Mouse (Mus musculus): ENCODE measurements around the gene Ctdsp2. TPM values are rescaled to one million over a fixed set of nuclear protein-coding genes. Genes with fewer than 3 reads are reported as not detected.

Gene Ctdsp2
- total RNA-seq (2021): 100 to 1,000 TPM; 108 to 115 TPM
- long read RNA-seq, full-length matches to known transcripts: 32 of 49 reads
- long read RNA-seq, partial matches to known transcripts: 3 of 49 reads
- long read RNA-seq, other reads (novel, unspliced or antisense): 14 of 49 reads

DNA sequence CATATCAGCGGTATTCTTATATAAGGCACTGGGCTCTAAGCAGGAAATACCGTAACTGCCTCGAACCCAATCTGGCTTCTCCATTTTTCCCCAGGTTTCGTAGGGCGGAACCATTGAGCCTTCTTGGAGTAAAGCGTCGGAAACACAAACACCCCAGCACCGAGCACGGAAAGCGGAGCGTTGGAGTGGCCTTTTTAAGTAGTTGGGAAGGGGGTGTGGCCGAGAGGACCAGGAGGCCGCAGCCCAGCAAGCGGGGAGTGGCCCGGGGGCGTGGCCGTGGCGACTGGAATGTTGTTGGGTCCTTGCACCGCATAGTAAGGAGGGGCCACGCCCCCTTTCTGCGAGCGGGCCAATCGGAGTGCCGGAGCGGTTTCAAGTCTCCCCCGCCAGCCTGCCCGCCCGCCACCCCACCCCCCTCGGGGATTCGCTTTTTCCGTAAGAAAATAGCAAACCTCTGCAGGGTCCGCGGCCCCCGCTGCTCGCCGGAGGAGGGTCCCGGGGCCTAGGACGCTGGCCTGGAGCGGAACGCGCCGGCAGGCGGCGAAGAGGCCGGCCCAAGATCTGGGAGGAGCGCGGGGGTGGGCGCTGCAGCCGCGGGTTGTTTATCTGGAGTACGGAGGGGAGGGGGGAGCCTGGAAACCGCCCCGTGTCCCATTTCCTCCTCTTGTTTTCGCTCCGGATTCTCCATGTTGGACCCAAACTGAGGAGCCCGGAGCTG, at the start of gene Ctdsp2:
Gene Ctdsp2, plus strand, starts transcription at position 441 of the 718 bp plus-strand sequence.
- peak; percentile 99 to 100 for DNase-seq (ENCODE audit: low spot score in 2 of 2)

DNA sequence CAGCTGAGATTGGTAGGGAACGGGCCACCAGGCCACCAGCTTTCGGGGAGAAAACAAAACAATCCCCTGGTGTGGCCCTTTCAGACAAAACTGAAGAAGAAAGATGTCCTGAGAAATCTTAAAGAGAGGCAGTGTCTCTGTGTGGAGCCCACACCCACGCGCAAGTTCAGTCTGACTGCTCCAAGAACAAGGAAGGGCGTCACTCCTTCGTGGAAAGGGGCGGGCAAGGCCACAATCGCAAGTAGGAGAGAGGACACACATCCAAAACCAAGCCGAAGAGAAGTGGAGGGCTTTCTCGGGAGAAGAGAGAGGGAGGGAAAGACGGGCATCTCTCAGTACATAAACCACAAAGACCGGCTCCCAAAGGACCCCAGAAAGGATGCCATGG, 49.7 kb upstream of the Ctdsp2 start:
- no peak for DNase-seq (ENCODE audit: low spot score in 2 of 2)

DNA sequence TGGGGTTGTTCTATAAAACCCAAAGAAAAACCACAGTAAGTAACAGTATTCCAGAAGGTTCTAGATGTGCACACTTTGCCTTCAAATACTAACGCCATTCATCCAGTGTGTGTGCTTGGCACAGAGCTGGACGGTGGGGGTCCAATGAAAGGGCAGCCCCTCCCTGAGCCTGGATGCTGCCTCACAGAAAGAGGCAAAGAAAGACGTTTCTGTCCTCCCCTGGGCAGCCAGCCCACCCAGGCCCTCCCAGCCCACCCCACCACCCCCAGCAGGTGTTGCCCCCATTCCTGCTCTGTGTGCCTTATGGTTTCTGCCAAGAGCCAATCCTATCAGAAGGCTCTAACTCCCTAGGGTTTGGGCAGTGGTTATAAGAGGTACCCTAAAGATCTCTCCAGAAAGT, 49.0 kb upstream of the Ctdsp2 start:
- no peak for DNase-seq (ENCODE audit: low spot score in 2 of 2)

DNA sequence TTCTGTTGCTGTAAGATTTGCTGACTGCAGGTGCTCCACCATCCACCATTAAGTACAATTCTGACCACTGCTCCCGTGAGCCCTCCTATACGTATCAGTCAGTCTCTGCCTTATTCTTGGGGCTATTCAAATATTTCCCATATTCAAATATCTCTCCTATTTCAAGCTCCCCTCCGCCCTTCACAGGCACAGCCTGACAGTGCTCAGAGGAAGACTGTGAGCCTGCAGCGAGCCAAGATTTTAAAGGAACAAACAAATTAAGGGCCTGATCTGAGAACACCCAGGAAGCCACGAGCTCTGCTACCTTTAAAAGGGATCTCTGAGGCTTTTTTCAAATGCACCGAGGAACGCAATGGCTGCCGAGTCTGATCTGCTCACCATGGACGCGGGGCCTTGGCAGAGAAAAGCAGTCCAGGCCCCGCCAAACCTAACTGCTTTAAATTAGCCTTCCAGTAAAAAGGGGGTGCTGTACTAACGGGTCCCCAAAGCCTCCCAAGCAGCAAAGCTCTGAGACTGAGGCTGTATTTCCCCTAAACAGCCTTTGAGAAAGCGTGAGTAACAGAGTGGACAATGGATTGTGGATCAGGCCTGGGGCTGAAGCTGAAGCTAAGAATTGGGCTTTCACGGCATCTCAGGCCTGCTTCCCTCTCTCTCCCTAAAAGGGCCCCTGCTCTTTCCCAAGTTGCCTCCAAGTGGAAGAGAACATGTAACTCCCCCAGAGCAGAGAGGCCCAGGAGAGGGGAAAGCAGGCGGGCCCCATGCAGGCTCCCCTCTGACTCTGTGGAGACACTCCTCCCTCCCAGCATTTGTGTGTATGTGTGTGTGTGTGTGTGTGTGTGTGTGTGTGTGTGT, 48.0 kb upstream of the Ctdsp2 start:
- DNase-seq (ENCODE audit: low spot score in 2 of 2): peak in 1 of 2 experiments; percentile 30

DNA sequence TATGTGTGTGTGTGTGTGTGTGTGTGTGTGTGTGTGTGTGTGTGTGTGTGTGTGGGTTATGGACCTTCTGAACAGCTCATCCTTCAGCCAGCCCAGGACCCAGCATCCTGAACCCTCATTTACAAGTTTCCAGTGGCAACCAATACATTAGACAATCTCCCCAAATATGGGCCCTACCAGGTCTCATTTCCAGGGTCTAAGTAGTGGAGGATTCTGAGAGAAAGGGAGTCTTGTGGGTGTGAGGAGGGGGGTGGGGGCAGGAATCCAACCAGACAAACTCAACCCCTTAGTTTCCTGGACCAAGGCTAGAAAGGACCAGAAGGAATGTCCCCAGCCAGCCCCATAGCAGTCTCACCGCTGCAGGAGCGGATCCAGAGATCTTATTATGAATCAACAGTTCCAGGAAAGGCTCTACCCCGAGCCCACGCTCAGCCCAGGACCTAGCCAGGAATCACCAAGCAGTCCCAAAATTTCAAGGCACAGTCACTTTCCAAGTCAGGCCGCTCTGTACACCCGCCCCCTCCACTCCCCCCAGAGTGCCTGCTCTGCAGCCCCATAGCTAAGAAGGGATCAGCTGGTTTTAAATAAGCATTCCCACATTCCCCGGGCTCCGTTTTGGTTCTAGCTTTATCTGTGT, 47.3 kb upstream of the Ctdsp2 start:
- peak in 1 of 2 experiments; percentile 44 for DNase-seq (ENCODE audit: low spot score in 2 of 2)

DNA sequence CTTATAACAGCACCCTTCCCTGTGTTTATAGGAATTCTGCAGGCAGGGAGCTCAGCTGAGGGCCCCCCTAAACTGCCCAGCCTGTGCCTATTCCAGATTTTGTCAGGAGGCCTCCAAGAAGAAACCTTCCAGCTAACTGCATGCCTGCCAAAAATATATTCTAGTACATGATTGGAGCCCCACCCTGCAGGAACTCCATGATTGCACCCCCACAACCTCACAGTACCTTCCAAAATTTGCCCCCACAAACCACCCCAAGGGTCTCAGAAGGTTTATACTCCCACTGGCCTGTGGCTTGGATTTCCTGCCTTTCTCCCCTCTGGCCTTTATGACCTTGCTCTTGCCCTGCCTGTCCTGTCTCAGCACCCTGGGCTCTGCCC, 46.8 kb upstream of the Ctdsp2 start:
- no peak for DNase-seq (ENCODE audit: low spot score in 2 of 2)

DNA sequence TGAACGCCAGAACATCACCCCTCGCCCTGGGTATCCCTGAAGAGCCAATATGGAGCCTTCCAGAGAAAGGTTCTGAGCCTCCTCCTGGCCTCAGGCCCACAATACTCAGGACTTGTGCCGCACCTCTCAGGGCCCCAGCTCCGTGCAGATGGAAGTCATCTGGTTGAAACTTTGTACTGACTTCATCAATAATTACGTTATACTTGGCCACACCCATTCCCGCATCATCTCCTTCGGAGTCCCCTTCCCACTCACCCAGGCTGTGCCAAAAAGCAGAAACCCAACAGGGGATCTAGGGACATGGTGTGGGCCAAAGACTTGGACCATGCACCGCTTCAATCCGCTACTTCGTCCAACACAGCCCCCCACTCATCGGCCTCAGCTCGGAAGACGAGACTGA, 44.0 kb upstream of the Ctdsp2 start:
- no peak for DNase-seq (ENCODE audit: low spot score in 2 of 2)

DNA sequence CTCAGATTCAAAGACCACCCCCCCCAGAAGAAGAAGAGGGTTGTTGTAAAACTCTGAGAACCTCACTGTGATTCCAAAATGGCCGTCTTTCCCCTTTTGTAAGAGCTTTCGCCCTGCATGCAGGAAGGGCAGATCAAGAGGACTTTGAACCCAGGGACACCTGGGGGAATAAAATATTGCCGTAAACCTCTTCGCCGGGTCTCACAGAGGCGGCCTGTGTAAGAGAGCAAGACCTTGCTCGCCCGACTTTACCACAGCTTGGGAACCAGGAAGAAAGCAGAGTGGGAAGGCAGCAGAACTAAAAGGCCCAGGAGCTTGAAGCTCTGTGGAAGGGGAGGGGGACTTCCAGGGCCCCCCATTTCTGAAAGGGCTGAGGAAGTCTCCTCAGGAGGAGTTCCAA, 43.4 kb upstream of the Ctdsp2 start:
- no peak for DNase-seq (ENCODE audit: low spot score in 2 of 2)

DNA sequence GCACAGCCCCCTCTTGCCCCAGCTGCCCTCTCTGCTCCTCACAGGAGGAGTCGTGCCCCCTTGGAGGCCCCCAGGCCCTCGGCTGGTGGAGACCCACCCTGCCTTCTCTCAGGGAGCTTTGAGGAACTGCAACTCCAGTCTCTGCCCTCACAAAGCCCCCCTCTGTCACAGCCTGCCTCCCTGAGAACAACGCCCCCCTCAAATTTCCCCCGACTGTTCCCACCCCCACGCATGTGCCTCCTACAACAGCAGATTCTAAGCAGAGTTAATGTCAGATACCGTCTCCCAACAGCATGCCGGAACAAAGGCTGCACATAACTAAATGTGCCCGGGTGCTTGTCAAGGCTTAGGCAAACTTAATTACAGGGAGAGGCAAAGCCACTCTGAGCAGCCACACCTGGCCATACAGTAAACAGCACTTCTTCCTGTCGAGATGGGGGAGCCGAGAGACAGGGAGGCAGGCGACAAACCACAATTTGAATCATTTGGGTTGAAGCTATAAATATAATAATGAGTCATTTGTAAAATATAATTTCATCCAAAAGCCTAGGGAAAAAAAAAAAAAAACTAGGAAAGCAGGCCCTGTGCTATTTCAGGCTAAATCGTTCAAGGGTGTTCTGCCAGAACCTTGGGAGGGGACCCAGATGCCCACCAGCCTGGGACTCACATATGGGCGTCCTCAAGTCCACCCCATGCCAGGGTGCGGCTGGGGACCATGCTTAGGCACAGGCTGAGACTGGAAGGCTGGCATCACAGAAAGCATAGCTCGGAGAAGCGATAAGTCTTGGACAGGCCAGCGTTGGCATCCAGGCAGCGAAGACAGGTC, 42.7 kb upstream of the Ctdsp2 start:
- DNase-seq (ENCODE audit: low spot score in 2 of 2): peak; percentile 59 to 84

DNA sequence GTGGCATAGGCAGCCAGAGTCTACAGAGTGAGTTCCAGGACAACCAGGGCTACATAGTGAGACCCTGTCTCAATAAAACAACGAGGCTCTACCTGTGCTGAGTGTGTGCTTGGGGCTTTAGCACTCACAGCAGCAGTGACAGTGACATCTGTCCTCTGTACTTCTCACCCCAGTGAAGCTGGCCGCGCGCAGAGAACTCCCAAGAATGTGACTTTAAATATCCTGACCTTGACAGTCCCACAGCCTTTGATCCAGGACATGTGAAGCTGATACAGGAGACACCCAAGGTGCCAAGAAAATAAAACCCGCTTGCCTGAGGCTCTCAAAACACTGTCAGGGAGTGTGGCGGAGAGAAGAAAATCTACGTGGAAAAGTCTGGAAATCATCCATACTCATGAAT, 37.6 kb upstream of the Ctdsp2 start:
- DNase-seq (ENCODE audit: low spot score in 2 of 2): no peak

DNA sequence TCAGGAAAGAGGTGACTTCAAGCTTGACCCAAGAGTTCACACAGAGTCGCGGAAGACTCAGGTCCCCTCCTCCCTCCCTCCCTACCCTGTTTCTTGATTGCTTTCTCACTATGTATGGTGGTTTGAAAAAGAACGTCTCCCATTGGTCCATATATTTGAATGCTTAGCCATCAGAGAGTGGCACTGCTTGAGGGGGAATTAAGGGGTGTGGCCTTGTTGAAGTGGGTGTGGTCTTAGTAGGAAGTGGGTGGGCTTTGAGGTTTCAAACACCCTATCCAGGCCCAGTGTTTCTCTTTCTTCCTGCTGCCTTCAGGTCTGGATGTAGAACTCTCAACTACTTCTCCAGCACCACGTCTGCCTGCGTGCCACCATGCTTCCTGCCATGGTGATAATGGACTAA, 33.0 kb upstream of the Ctdsp2 start:
- DNase-seq (ENCODE audit: low spot score in 2 of 2): no peak

DNA sequence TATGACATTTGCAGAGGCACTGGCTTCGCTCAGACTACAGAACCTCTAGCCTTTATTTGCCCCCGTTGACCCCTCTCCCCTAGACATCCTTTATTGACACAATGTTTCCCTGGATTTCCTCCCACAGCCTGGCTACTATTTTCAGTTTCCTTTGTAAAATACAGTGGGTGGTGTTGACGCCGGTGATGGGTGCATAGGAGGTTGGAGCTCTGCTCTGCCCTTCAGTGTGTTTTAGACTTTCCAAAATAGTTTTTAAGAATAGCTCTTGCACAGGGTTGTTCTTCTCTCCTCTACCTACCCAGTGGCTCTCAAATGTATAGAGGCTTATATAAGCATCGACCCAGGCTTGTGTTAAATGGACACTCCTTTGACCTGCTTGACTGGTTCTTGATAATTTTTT, 28.7 kb upstream of the Ctdsp2 start:
- DNase-seq (ENCODE audit: low spot score in 2 of 2): no peak

DNA sequence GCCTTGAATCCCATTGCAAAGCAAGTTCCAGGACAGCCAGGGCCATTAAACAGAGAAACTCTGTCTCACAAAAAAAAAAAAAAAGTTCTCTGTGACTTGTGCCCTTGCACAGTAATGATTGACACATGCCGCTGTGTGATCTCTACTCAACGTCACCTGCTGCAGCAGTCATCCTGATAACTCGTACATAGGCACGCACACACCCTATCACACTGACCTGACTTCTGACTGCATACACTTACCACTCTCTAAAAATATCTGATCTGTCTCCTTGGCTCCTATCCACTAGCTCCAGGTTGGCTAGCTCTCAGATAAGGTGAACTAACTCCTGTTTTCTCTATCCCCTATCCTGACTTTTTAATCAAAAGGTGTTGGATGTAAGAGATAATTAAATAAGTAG, 27.9 kb upstream of the Ctdsp2 start:
- no peak for DNase-seq (ENCODE audit: low spot score in 2 of 2)

DNA sequence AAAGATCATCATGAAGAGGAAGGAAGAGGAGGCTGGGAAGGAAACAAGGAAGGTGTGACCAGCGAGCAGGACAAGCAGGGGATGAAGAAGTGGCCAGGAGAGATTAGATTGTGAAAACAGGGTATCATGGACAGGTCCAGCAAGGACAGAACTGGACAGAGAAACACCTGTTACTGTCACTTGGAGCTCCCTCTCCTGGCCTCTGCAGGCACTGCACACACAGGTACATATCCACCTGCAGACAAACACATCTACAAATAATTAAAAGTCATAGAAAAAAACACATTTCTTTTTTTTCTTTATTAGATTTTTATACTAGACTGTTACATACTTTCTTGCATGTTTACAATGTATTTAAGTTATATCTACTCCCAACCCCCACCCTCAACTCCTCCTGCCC, 26.1 kb upstream of the Ctdsp2 start:
- DNase-seq (ENCODE audit: low spot score in 2 of 2): no peak

DNA sequence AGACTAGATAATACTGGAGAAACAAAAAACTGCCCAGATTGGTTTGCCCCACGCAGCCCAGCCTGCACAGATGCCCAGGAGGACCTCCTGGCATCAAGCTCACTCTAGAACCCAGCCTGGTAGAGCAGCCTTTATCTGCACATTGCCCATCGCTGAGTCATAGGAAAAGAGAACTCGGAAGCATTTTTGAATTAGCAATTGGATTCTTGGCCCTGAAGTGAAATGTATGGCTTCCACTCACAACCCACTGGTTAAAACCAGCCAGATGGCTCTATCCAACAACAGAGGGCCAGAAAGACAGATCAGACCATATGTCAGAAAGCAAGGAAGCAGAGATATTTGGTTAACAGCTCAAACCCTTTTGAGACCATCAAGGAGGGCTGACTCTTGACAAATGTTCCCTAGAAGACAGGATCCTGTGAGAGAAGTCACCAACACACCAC, 25.5 kb upstream of the Ctdsp2 start:
- peak; percentile 62 to 83 for DNase-seq (ENCODE audit: low spot score in 2 of 2)

DNA sequence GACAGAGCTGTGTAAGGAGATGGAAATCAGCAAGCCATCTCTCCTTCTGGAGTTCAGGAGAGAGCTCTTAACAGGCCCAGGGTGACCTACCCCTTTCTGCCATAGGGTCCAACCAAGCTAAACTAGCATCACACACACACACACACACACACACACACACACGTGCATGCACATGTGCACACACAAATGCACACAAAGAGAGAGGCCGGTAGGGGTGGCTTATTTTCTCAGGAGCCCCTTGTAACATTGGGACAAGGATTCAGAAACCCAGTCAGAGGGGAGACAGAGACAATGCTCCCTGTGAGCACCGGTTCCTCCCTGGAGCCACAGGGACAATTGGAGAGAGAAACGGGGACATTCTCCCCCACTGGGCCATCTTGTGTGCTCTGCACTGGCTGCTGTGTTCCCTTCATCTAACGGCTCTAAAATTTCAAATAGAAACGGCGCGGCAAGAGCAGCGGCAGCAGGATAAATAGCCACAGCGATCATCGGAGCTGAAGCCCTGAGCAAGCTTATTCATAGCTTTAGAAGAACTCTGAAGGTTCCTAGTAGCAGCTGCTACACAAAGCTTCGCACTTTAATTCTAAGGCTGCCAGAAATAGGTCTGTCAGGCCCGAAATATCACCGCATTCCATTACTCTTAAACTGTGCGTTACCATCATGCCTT, 21.7 kb upstream of the Ctdsp2 start:
- DNase-seq (ENCODE audit: low spot score in 2 of 2): no peak

DNA sequence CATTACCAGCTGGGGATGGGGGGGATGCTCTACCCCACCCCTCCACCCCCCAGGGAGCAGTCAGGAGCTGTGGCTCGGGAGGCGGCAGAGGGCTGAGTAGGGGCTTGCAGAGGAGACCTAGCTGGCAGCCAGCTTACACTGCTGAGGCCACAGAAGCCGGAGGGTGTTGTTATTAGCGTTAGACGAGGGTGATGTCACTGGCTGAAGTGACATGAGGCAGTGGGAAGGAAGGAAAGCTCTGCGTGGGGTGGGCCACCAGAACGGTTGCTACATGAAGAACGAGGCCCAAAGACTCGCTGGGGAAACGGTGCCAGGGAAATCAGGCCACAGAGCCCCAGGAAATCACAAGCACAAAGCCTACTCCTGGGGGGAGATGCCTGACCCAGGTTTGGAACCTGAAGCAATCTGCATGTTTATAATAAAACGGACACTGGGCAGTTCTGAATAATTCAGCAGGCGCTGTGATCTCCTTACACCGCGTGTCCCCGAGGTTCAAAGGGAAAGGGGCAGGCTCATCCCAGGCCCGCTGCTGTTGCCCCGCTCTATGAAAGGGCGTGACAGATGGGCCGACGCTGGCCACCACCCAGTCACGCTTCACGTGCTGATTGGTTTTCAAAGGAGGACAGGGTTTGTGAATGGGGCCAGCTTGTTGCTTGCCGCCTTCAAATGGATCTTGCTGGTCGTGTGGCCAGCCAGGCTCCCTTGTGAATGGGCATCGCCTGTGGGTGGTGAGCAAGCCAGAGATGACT, 21.0 kb upstream of the Ctdsp2 start:
- peak; percentile 31 to 72 for DNase-seq (ENCODE audit: low spot score in 2 of 2)

DNA sequence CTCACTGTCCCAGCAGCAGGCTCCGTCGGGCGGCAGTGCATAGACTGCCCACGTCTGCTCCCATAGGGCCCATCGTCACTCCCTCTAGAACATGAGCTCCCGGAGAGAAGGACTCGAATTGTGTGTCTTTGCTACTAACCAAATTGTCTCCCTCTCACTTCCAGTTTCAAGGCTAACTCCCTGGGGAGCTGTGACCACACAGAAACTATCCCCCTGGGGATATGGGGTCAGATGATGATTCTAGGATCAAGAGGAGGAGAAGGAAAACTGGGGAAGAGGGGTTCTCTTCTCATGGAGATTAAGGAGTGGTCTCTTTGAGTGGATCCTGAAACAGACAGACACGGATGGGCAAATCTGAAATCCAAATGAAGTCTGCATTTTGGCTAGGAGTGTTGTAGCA, 18.0 kb upstream of the Ctdsp2 start:
- DNase-seq (ENCODE audit: low spot score in 2 of 2): no peak

DNA sequence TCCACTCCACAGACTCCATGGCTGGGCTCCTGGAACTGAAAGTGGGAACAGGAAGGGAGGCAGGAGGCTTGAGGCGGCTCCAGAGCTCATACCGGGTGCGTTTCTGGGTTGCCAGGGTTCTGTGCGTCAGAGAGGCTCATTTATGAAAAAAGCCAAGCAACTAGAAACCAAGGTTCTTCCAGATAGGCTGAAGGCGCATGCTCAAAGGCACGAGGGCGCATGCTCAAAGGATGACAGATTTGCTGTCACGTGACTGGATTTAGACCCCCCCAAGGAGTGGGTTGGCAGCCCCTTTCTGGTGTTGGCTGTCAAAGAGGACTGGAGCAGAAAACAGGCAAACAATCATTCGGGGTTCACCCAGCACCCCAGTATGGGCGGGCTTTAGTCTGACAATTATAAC, 16.8 kb upstream of the Ctdsp2 start:
- peak; percentile 54 to 70 for DNase-seq (ENCODE audit: low spot score in 2 of 2)
